Comparison of ENCODE assay signal across 7 mouse cellular contexts in genomic region chr1:131528081-131528507, GRCm38 (mm10). TPM values are rescaled to one million over a fixed set of nuclear protein-coding genes. Genes with fewer than 3 reads are reported as not detected.
DNase-seq lines count a peak whose midpoint lies in the region; ATAC-seq and TF ChIP-seq lines count a peak whose summit lies in the region.

No protein-coding gene starts in this region.

- H3K27me3 ChIP-seq in cerebellum, adult 2 months (ENCODE audit: control insufficient read depth, insufficient read depth, low read length): no peaks in the 10 kb centered on the region
- H3K27me3 ChIP-seq in hindbrain, embryonic 11.5 days (ENCODE audit: control insufficient read depth, insufficient read depth, low read length): no peaks in the 10 kb centered on the region
- no peaks in the 10 kb centered on the region for H3K27me3 ChIP-seq in megakaryocyte, embryonic 14.5 days (replicated peaks)
- H3K27me3 ChIP-seq in stomach, embryonic 16.5 days (ENCODE audit: control insufficient read depth, insufficient read depth, low read length): no peaks in the 10 kb centered on the region

- peak overlapping the region; percentile 71 for H3K4me3 ChIP-seq in cerebellum, adult 2 months (replicated peaks; ENCODE audit: insufficient read depth, low read depth, low read length)
- H3K4me3 ChIP-seq in hindbrain, embryonic 11.5 days (ENCODE audit: low read depth, low read length): peak overlapping the region; percentile 83
- H3K4me3 ChIP-seq in megakaryocyte, embryonic 14.5 days (replicated peaks): peak overlapping the region; percentile 100
- peak overlapping the region; percentile 83 for H3K4me3 ChIP-seq in stomach, embryonic 16.5 days (replicated peaks; ENCODE audit: low read length)

- TF ChIP-seq CTCF in cerebellum, adult 2 months (IDR thresholded peaks at IDR 0.05; ENCODE audit: borderline replicate concordance, insufficient read depth, low read depth, low read length): no peak

- ATAC-seq in hindbrain, embryonic 11.5 days (ENCODE audit: low FRiP score): no peak
- no peak for ATAC-seq in stomach, embryonic 16.5 days (ENCODE audit: insufficient read depth, low FRiP score)

- no peaks in the 10 kb centered on the region for H3K36me3 ChIP-seq in hindbrain, embryonic 11.5 days (ENCODE audit: control insufficient read depth, insufficient read depth, low read length)
- H3K36me3 ChIP-seq in megakaryocyte, embryonic 14.5 days (replicated peaks; ENCODE audit: low read length): peaks cover 34% of the 10 kb centered on the region
- H3K36me3 ChIP-seq in stomach, embryonic 16.5 days (ENCODE audit: control insufficient read depth, insufficient read depth, low read length): no peaks in the 10 kb centered on the region

- intact Hi-C loops in left cerebral cortex, postnatal 25 days (cut with DNase I): loop anchor here (5.0 kb wide), 3 partner anchors 96 to 236 kb away; no protein-coding TSS in a partner anchor

- peak overlapping the region; percentile 38 for H3K9ac ChIP-seq in hindbrain, embryonic 11.5 days (ENCODE audit: low read depth, low read length)
- H3K9ac ChIP-seq in stomach, embryonic 16.5 days (ENCODE audit: low read length): peak overlapping the region; percentile 80

- TF ChIP-seq POLR2A in cerebellum, adult 2 months (IDR thresholded peaks at IDR 0.05; ENCODE audit: borderline replicate concordance, insufficient read depth, low read length): no peak

- H3K9me3 ChIP-seq in hindbrain, embryonic 11.5 days (ENCODE audit: control insufficient read depth, low read length): no peaks in the 10 kb centered on the region
- no peaks in the 10 kb centered on the region for H3K9me3 ChIP-seq in megakaryocyte, embryonic 14.5 days
- H3K9me3 ChIP-seq in stomach, embryonic 16.5 days (replicated peaks; ENCODE audit: control insufficient read depth, low read length): no peaks in the 10 kb centered on the region

- WGBS in cerebellum, adult 2 months: 1% methylated on average over 34 of the region's 34 CpGs
- under 1% methylated on average over 34 of the region's 34 CpGs for WGBS in hindbrain, embryonic 11.5 days
- under 1% methylated on average over 34 of the region's 34 CpGs for WGBS in stomach, embryonic 16.5 days

- H3K4me1 ChIP-seq in cerebellum, adult 2 months (ENCODE audit: control insufficient read depth, insufficient read depth, low read length): no peaks in the 10 kb centered on the region; the same call in 1 of the 2 replicates
- H3K4me1 ChIP-seq in hindbrain, embryonic 11.5 days (replicated peaks; ENCODE audit: control insufficient read depth, insufficient read depth, low read length): peaks cover 6% of the 10 kb centered on the region
- peaks cover 58% of the 10 kb centered on the region for H3K4me1 ChIP-seq in megakaryocyte, embryonic 14.5 days
- H3K4me1 ChIP-seq in stomach, embryonic 16.5 days (ENCODE audit: control insufficient read depth, insufficient read depth, low read length): peaks cover 29% of the 10 kb centered on the region

- peak overlapping the region; percentile 85 for H3K4me2 ChIP-seq in hindbrain, embryonic 11.5 days (replicated peaks; ENCODE audit: low read depth, low read length)
- H3K4me2 ChIP-seq in stomach, embryonic 16.5 days (ENCODE audit: low read depth, low read length): peak overlapping the region; percentile 90

- peak; percentile 80 to 82 for DNase-seq in adrenal gland, adult 18-20 months (ENCODE audit: low spot score in 2 of 2)
- peak; percentile 62 to 67 for DNase-seq in cerebellum, adult 2 months
- peak; percentile 51 for DNase-seq in forelimb bud, embryonic 11.5 days (ENCODE audit: low read depth, low spot score)
- peak; percentile 62 for DNase-seq in hindbrain, embryonic 11.5 days (ENCODE audit: low spot score)
- peak; percentile 26 to 43 for DNase-seq in left cerebral cortex, postnatal 25 days (ENCODE audit: low spot score in 2 of 2)

- no peak overlapping the region for H3K27ac ChIP-seq in cerebellum, adult 2 months (ENCODE audit: insufficient read depth, low read length)
- peak overlapping the region; percentile 63 for H3K27ac ChIP-seq in hindbrain, embryonic 11.5 days (ENCODE audit: low read depth, low read length)
- peak overlapping the region; percentile 95 for H3K27ac ChIP-seq in stomach, embryonic 16.5 days (ENCODE audit: low read length)

RNA-seq across cellular contexts. Expression of gene Fam72a, which starts 0.4 kb away (rescaled TPM):
- total RNA-seq in adrenal gland, adult 18-20 months (2021): 1 to 10 TPM in 1 of 2 experiments, under 1 TPM in 1; 0.83 to 1.1 TPM
- polyA plus RNA-seq in cerebellum, adult 2 months (2012; rRNA removed): 1.9 TPM in 2 replicates
- 3.9 and 4.1 TPM in 2 replicates for polyA plus RNA-seq in hindbrain, embryonic 11.5 days (2014; fragmentation: Nextera tagmentation; extraction: Ambion mirVana)
- total RNA-seq in left cerebral cortex, postnatal 25 days (2021): 1 to 10 TPM; 1.1 to 1.2 TPM
- 3.6 TPM in 1 of 2 replicates, not detected in the other for polyA plus RNA-seq in megakaryocyte, embryonic 14.5 days (2012; ENCODE audit: insufficient read depth, low replicate concordance)
- 1.7 TPM in 2 replicates for polyA plus RNA-seq in stomach, embryonic 16.5 days (2015; fragmentation: Nextera tagmentation; extraction: Ambion mirVana)

RNA-seq across cellular contexts. Expression of gene Srgap2, which starts 0.9 kb away (rescaled TPM):
- 10 to 100 TPM; 22.6 to 22.9 TPM for total RNA-seq in adrenal gland, adult 18-20 months (2021)
- 83.1 and 94.6 TPM in 2 replicates for polyA plus RNA-seq in cerebellum, adult 2 months (2012; rRNA removed)
- polyA plus RNA-seq in hindbrain, embryonic 11.5 days (2014; fragmentation: Nextera tagmentation; extraction: Ambion mirVana): 15.1 and 24.8 TPM in 2 replicates
- 10 to 100 TPM; 82.7 to 83.7 TPM for total RNA-seq in left cerebral cortex, postnatal 25 days (2021)
- polyA plus RNA-seq in megakaryocyte, embryonic 14.5 days (2012; ENCODE audit: insufficient read depth, low replicate concordance): 6.7 and 12.2 TPM in 2 replicates
- 12.2 and 14.2 TPM in 2 replicates for polyA plus RNA-seq in stomach, embryonic 16.5 days (2015; fragmentation: Nextera tagmentation; extraction: Ambion mirVana)
